Mouse (Mus musculus) heart, postnatal 0 days (tissue): ENCODE results near the gene Rsu1. TPM values are rescaled to one million over a fixed set of nuclear protein-coding genes. Genes with fewer than 3 reads are reported as not detected.

ENCODE experiments used
- ATAC-seq: fragments of 200-750 bp; cut with Nextera tagmentation; 2 replicates; pipeline ENCODE4 v1.8.0; 2017; ENCODE audit warnings: low read depth, moderate number of reproducible peaks, moderate library complexity; ENCODE audit not compliant: insufficient read depth
- DNase-seq: peaks from one replicate; pipeline ENCODE4 v3.0.0-alpha.2; 2016; ENCODE audit warnings: low spot score
- H3K27ac ChIP-seq: fragments of 300-500 bp; sonication (generic); 2 replicates; pipeline ENCODE4 v1.5.1; 2014; ENCODE audit warnings: low read depth, mild to moderate bottlenecking
- H3K27me3 ChIP-seq: fragments of 300-500 bp; sonication (generic); 2 replicates; pipeline ENCODE4 v1.6.1; 2014; ENCODE audit warnings: low read length, mixed read lengths; ENCODE audit not compliant: control insufficient read depth, insufficient read depth
- H3K36me3 ChIP-seq: fragments of 300-500 bp; sonication (generic); replicated peaks from 2 replicates; pipeline ENCODE4 v1.6.1; 2014; ENCODE audit warnings: low read length, mixed read lengths; ENCODE audit not compliant: control insufficient read depth, insufficient read depth
- H3K4me1 ChIP-seq: fragments of 300-500 bp; sonication (generic); 2 replicates; pipeline ENCODE4 v1.6.1; 2014; ENCODE audit warnings: antibody characterized with exemption; ENCODE audit not compliant: control insufficient read depth, insufficient read depth
- H3K4me2 ChIP-seq: fragments of 300-500 bp; sonication (generic); 2 replicates; pipeline ENCODE4 v1.6.1; 2014; ENCODE audit warnings: low read depth, mild to moderate bottlenecking, low read length, moderate library complexity
- H3K4me3 ChIP-seq: fragments of 300-500 bp; sonication (generic); 2 replicates; pipeline ENCODE4 v1.5.1; 2014; ENCODE audit warnings: low read depth, low read length
- H3K9ac ChIP-seq: fragments of 300-500 bp; sonication (generic); replicated peaks from 2 replicates; pipeline ENCODE4 v1.6.1; 2014; ENCODE audit warnings: low read depth, low read length, mixed read lengths
- H3K9me3 ChIP-seq: fragments of 300-500 bp; sonication (generic); replicated peaks from 2 replicates; pipeline ENCODE4 v1.6.1; 2016; ENCODE audit warnings: low read length; ENCODE audit not compliant: control insufficient read depth
- CTCF ChIP-seq: IDR thresholded peaks from 2 replicates; pipeline ENCODE4 v1.5.1; 2016; ENCODE audit warnings: antibody characterized with exemption, control low read depth, low read depth
- EP300 ChIP-seq: IDR thresholded peaks from 2 replicates; pipeline ENCODE4 v1.6.1; 2016; ENCODE audit warnings: antibody characterized with exemption, low read depth
- WGBS: fragments of 180-500 bp; shearing (Covaris S2); extraction: QIAGEN DNeasy Blood & Tissue Kit; methylation state at CpG from one replicate; pipeline ENCODE4 v1.1.7; 2014; 5-methylcytosine and 5-hydroxymethylcytosine counted together
- polyA plus RNA-seq: library from polyadenylated mRNA; unstranded; fragments of >200 nt; fragmentation: Nextera tagmentation; extraction: Ambion mirVana; gene quantifications from 2 replicates; pipeline ENCODE4 v1.2.1, GENCODE M21; 2015
- total RNA-seq: library from RNA; depleted of rRNA; stranded (reverse); fragments of >200 nt; gene quantifications from 2 replicates; pipeline ENCODE4 v1.2.3, GENCODE M21; 2014; ENCODE audit warnings: low replicate concordance

The Rsu1 gene
- total and polyA plus RNA-seq, 2 experiments from 2014 or later: 125 to 202 TPM

DNA sequence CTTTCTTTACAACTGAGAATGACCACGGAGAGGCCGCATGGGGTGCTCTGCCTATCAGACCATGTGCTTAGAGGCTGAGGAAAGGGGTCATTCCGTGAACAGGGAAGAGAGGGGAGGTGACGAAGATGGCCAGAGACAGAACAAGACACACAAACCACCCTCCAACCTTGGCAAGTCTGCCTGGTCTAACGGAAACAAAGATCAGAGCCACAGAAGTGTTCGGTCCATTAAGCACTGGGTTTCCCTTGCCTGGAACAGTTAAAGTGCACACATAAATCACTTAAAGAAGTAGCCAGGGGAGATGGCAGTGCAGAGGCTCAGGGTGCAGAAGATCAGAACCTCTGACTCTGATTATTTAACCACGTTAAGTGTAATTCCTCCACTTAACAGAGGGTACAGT, 37.3 kb downstream of the Rsu1 start:
- 56% methylated on average over 7 of the region's 7 CpGs for WGBS
- Histone ChIP-seq H3K4me3 (no peak overlapping the region), H3K27me3 (no peaks in the 10 kb centered on the region), H3K9me3 (no peaks in the 10 kb centered on the region), H3K4me2 (no peak overlapping the region), H3K9ac (no peak overlapping the region), H3K27ac (no peak overlapping the region), H3K36me3 (peaks cover 8% of the 10 kb centered on the region), H3K4me1 (peaks cover 19% of the 10 kb centered on the region)
- TF ChIP-seq CTCF (no peak), EP300 (no peak)
- DNase-seq (no peak), ATAC-seq (no peak)

DNA sequence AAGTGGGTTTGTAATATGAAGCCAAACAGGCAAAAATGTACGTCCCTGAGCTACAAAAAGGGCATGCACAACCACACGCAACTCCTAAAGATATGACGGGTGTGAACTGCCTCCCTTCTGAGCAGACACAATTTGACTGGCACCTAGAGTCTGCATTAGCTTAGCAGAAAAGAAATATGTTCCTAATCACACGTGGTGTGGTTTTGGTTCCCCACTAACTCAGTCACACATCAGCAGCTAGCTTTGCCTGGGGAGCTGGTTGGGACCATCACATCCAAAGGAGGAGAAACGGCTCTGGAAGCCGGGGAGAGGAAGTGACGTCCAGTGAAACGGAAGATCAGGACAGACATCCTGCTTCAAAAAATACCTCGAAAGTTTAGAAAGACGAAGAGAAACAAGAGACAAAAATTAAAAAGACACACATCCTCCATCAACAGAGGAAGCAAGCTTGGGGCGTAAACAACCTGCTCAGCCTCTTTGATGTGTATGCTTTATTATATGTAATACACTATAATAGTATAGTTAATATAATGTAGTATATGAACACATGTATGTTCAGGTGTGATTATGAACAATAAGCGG, 37.9 kb downstream of the Rsu1 start:
- Histone ChIP-seq H3K4me3 (no peak overlapping the region), H3K4me1 (peaks cover 19% of the 10 kb centered on the region), H3K27me3 (no peaks in the 10 kb centered on the region), H3K27ac (no peak overlapping the region), H3K4me2 (no peak overlapping the region), H3K36me3 (peaks cover 3% of the 10 kb centered on the region), H3K9me3 (no peaks in the 10 kb centered on the region), H3K9ac (no peak overlapping the region)
- WGBS: 69% methylated on average over 12 of the region's 12 CpGs
- DNase-seq: no peak
- ATAC-seq: no peak
- no peak for TF ChIP-seq CTCF

- no peak for ATAC-seq
- H3K27ac ChIP-seq: no peak overlapping the region
- WGBS: 94% methylated on average over 6 of the region's 6 CpGs
- H3K4me2 ChIP-seq: no peak overlapping the region
- no peaks in the 10 kb centered on the region for H3K27me3 ChIP-seq
- H3K4me3 ChIP-seq: no peak overlapping the region
- no peak for TF ChIP-seq EP300
- TF ChIP-seq CTCF: no peak
- H3K9ac ChIP-seq: no peak overlapping the region
- no peaks in the 10 kb centered on the region; the same call in 1 of the 2 replicates for H3K36me3 ChIP-seq
- no peaks in the 10 kb centered on the region for H3K9me3 ChIP-seq
- DNase-seq: no peak
- peaks cover 19% of the 10 kb centered on the region for H3K4me1 ChIP-seq
Measured at GRCm38 (mm10) chr2:13232305-13232704, 38.9 kb downstream of the Rsu1 start.

GRCm38 (mm10) chr2:13229686-13230085, 41.5 kb downstream of the Rsu1 start:
- H3K4me2 ChIP-seq: no peak overlapping the region
- no peak for TF ChIP-seq EP300
- no peak for TF ChIP-seq CTCF
- no peaks in the 10 kb centered on the region for H3K27me3 ChIP-seq
- no peaks in the 10 kb centered on the region for H3K9me3 ChIP-seq
- H3K27ac ChIP-seq: no peak overlapping the region
- no peak overlapping the region for H3K9ac ChIP-seq
- H3K4me1 ChIP-seq: peaks cover 17% of the 10 kb centered on the region
- no peak for ATAC-seq
- no peaks in the 10 kb centered on the region; the same call in 1 of the 2 replicates for H3K36me3 ChIP-seq
- no peak overlapping the region for H3K4me3 ChIP-seq
- WGBS: 93% methylated on average over 3 of the region's 3 CpGs
- DNase-seq: no peak

DNA sequence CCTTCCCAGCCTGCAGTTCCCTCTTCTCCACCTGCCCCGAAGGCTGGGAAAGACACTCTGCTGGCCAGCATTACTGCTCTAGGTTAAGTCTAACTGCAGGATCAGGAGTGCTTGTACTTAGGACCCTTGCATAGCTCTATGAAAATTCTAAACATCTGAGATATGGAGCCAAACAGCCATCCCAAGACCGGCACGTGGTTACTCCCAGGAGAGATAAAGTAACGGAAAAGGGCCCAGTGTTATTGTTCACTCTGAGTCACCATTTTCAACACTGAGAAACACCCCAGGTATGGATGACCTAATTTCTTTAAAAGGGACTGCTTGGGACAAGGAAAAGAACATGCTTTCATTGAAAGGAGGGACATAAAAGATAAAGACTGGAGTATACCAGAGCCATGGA, 45.2 kb downstream of the Rsu1 start:
- Histone ChIP-seq H3K9me3 (no peaks in the 10 kb centered on the region), H3K4me2 (no peak overlapping the region), H3K4me1 (peaks cover 11% of the 10 kb centered on the region), H3K27me3 (no peaks in the 10 kb centered on the region), H3K9ac (no peak overlapping the region), H3K27ac (no peak overlapping the region), H3K36me3 (peaks cover 15% of the 10 kb centered on the region; the same call in 1 of the 2 replicates), H3K4me3 (no peak overlapping the region)
- 25% methylated on average over 4 of the region's 4 CpGs for WGBS
- TF ChIP-seq CTCF (no peak), EP300 (no peak)
- peak; percentile 25 for DNase-seq
- peak; percentile 58 for ATAC-seq

GRCm38 (mm10) chr2:13224546-13224945, 46.7 kb downstream of the Rsu1 start:
- peaks cover 11% of the 10 kb centered on the region for H3K4me1 ChIP-seq
- no peak for DNase-seq
- H3K4me3 ChIP-seq: no peak overlapping the region
- no peak overlapping the region for H3K9ac ChIP-seq
- peaks cover 16% of the 10 kb centered on the region; the same call in 1 of the 2 replicates for H3K36me3 ChIP-seq
- WGBS: 70% methylated on average over 3 of the region's 3 CpGs
- no peaks in the 10 kb centered on the region for H3K27me3 ChIP-seq
- H3K4me2 ChIP-seq: no peak overlapping the region
- ATAC-seq: no peak
- TF ChIP-seq EP300 (no peak), CTCF (no peak)
- H3K27ac ChIP-seq: no peak overlapping the region
- no peaks in the 10 kb centered on the region for H3K9me3 ChIP-seq
